Mouse (Mus musculus) spleen, adult 2 months (tissue): ENCODE data around the gene Tbc1d10a. TPM values are rescaled to one million over a fixed set of nuclear protein-coding genes. Genes with fewer than 3 reads are reported as not detected.

Experiments used
- DNase-seq, 2 experiments: peaks; one replicate each; pipeline versions ENCODE4 v3.0.0 to v3.0.0-alpha.2; 2012 to 2021; ENCODE audit warnings: low spot score in 2 of 2, low read depth in 1 of 2
- H3K27ac ChIP-seq: fragments of 200-500 bp; 2 replicates; pipeline ENCODE4 v1.5.1; 2012; ENCODE audit warnings: low read length, inconsistent platforms; ENCODE audit not compliant: insufficient read depth
- H3K27me3 ChIP-seq: fragments of 200-500 bp; 2 replicates; pipeline ENCODE4 v1.6.1; 2012; ENCODE audit warnings: mild to moderate bottlenecking, moderate library complexity, low read length, inconsistent platforms; ENCODE audit not compliant: control insufficient read depth, insufficient read depth
- H3K36me3 ChIP-seq: fragments of 200-500 bp; 2 replicates; pipeline ENCODE4 v1.6.1; 2012; ENCODE audit warnings: mild to moderate bottlenecking, low read length, inconsistent platforms; ENCODE audit not compliant: control insufficient read depth, insufficient read depth
- H3K4me1 ChIP-seq: fragments of 200-500 bp; 2 replicates; pipeline ENCODE4 v1.6.1; 2011; ENCODE audit warnings: inconsistent platforms; ENCODE audit not compliant: control insufficient read depth, insufficient read depth, insufficient read length
- H3K4me3 ChIP-seq: fragments of 200-500 bp; 2 replicates; pipeline ENCODE4 v1.5.1; 2011; ENCODE audit warnings: mild to moderate bottlenecking, inconsistent platforms; ENCODE audit not compliant: insufficient read depth, insufficient read length; ENCODE audit errors: extremely low read depth
- CTCF ChIP-seq: fragments of 200-500 bp; IDR thresholded peaks from 2 replicates; pipeline ENCODE4 v1.5.1; 2011; ENCODE audit warnings: mild to moderate bottlenecking, inconsistent platforms; ENCODE audit not compliant: insufficient read depth, insufficient read length, insufficient replicate concordance; ENCODE audit errors: extremely low read depth
- POLR2A ChIP-seq: fragments of 200-500 bp; IDR thresholded peaks from 2 replicates; pipeline ENCODE4 v1.6.1; 2011; ENCODE audit warnings: low read depth, low read length, inconsistent platforms
- WGBS: fragments of 180-500 bp; shearing (Covaris S2); methylation state at CpG from one replicate; pipeline ENCODE4 v1.1.7; 2018; 5-methylcytosine and 5-hydroxymethylcytosine counted together
- polyA plus RNA-seq: library from polyadenylated mRNA; depleted of rRNA; stranded (reverse); fragments of >200 nt; gene quantifications from 2 replicates; pipeline ENCODE4 v1.2.3, GENCODE M21; 2012

Gene Tbc1d10a
- polyA plus RNA-seq, 1 experiment: 46.7 TPM

DNA sequence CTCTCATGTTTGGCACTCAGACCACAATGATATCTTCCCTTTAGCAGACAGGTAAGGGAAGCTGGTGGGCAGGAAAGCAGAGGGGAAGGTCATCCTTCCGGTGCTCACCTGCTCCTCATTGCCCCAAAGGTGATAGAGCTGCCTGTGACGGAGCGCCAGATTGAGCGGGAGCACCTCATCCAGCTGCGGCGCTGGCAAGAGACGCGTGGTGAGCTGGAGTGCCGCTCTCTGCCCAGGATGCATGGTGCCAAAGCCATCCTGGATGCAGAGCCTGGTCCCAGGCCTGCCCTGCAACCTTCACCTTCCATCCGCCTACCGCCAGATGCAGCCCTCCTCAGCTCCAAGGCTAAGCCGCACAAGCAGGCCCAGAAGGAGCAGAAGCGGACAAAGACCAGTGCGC lies 28.0 kb downstream of the Tbc1d10a start:
- DNase-seq: no peak
- Histone ChIP-seq H3K36me3 (peaks cover 35% of the 10 kb centered on the region), H3K27me3 (no peaks in the 10 kb centered on the region), H3K27ac (no peak overlapping the region), H3K4me3 (no peak overlapping the region), H3K4me1 (peaks cover 5% of the 10 kb centered on the region; the same call in 1 of the 2 replicates)
- TF ChIP-seq CTCF (no peak), POLR2A (no peak)
- 94% methylated on average over 14 of the region's 14 CpGs for WGBS

DNA sequence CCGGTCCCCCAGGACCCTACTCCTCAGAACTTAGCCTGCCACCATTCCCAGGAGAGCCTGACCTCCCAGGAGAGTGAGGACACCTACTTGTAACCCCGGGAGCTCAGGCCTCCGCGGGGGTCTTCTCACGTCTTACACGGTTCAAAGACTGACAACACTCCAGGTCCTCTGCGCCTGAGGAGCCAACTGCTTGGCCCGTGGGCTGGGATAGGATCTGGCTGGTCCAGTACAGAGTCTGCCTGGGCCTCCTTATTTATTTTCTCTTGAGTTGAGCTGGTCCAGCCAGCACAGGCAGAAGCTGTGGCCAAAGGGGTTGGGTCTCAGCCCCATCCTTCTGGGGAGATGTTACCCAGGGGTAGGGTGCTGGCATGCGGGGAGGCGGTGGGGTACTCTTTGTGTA lies 28.5 kb downstream of the Tbc1d10a start:
- 93% methylated on average over 10 of the region's 10 CpGs for WGBS
- H3K36me3 ChIP-seq: peaks cover 35% of the 10 kb centered on the region
- no peak overlapping the region for H3K27ac ChIP-seq
- no peak for DNase-seq
- no peak overlapping the region for H3K4me3 ChIP-seq
- H3K27me3 ChIP-seq: no peaks in the 10 kb centered on the region
- peaks cover 5% of the 10 kb centered on the region; the same call in 1 of the 2 replicates for H3K4me1 ChIP-seq
- TF ChIP-seq CTCF: no peak
- no peak for TF ChIP-seq POLR2A

DNA sequence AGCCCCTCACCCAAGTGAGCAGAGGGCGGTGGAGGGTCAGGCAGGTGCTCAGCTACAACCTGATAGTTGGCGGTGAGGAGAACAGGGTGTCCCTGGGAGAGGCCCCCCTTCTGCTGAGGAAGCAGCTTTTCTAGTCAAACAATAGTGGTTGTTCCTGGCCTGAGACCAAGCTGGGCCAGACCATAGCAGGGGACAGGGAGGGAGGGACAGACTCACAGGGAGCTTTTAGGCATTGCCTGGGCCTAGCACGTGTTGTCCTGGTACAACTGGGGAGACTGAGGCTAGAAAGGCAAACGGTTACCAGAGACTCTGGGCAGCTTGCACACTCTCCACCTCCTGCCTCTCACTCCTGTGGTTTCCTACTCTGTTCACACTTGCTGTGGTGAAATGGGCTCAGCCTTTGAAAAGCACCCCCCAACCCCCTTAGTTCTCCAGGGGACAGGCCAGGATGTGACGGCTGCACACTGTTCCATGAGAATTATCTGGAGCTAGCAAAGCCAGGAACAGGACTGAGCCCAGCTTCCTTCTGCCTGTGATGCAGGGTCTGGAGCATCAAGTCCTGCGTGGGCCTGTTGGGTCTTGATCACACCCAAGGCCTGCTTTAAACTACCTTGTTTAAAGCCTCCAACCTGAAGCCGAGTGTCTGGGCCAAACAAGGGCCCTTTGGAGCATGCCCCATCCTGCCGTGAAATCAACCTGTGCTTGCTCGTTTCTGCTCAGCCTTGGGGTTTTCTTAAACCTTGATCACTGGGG lies 29.8 kb downstream of the Tbc1d10a start:
- 70% methylated on average over 9 of the region's 9 CpGs for WGBS
- TF ChIP-seq POLR2A (no peak), CTCF (no peak)
- Histone ChIP-seq H3K36me3 (peaks cover 30% of the 10 kb centered on the region), H3K4me1 (peaks cover 8% of the 10 kb centered on the region; the same call in 1 of the 2 replicates), H3K27me3 (no peaks in the 10 kb centered on the region), H3K27ac (no peak overlapping the region), H3K4me3 (no peak overlapping the region)
- no peak for DNase-seq

DNA sequence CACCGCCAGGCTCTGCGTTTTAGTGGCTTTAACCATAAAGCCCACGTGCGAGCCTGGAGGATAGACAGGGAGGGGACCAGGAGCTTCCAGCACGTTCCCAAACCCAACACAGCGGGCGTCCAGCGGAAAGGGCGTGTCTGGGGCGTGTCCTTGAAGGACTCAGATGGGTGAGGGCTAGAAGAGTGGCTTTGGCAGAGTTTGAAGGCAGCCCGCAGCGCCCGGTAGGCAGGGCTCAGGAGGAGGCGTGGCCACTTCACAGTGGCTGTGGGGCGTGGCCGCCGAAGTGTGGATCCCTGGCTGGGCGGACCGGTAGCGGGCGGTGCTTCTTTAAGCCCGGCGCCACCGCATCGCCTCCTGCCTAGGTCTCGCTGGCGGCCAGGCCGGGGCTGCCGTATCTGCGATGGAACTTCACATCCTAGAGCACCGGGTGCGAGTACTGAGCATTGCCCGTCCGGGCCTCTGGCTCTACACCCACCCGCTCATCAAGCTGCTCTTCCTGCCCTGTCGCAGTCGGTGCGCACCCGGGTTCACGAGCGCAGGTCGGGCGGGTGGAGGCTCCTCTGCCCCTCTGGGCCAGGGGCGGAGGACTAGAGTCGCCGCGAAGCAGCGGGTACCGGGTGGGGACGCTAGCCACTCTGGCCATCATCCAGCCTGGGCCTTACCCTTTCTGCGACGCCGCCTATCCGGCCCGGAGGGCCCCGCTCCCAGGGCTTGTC lies 31.5 kb downstream of the Tbc1d10a start, which contains the start of gene Castor1:
TSS of gene Castor1 (plus strand) at position 312 of the 716 bp plus-strand sequence.
- no peak for TF ChIP-seq CTCF
- no peak for TF ChIP-seq POLR2A
- Histone ChIP-seq H3K36me3 (peaks cover 21% of the 10 kb centered on the region), H3K27ac (peak within 1 kb of the TSS; percentile 54), H3K4me3 (peak within 1 kb of the TSS; percentile 62), H3K4me1 (peaks cover 8% of the 10 kb centered on the region), H3K27me3 (no peaks in the 10 kb centered on the region)
- WGBS: 4% methylated on average over 56 of the region's 56 CpGs
- peak; percentile 65 to 87 for DNase-seq

DNA sequence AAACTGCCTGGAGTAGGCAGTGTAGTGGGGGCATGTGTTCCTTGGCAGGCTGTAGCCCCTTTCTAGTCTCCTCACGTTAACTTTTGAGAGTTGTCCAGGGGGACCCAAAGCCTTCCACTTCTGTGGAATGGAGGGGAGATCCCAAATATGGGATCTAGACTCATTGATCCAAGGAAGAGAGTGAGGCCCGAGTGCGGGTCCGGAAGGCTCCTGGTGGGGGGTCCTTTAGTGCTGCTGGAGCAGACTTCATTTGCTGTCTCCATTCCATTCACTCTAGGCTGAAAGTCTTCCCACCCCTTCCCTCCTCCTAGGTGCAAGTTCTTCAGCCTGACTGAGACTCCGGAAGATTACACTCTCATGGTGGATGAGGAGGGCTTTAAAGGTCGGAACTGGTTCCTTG lies 32.0 kb downstream of the Tbc1d10a start:
- no peak for DNase-seq
- peaks cover 8% of the 10 kb centered on the region for H3K4me1 ChIP-seq
- peak overlapping the region; percentile 62 for H3K4me3 ChIP-seq
- H3K36me3 ChIP-seq: peaks cover 16% of the 10 kb centered on the region
- H3K27me3 ChIP-seq: no peaks in the 10 kb centered on the region
- TF ChIP-seq POLR2A (no peak), CTCF (no peak)
- 37% methylated on average over 6 of the region's 6 CpGs for WGBS
- H3K27ac ChIP-seq: no peak overlapping the region

DNA sequence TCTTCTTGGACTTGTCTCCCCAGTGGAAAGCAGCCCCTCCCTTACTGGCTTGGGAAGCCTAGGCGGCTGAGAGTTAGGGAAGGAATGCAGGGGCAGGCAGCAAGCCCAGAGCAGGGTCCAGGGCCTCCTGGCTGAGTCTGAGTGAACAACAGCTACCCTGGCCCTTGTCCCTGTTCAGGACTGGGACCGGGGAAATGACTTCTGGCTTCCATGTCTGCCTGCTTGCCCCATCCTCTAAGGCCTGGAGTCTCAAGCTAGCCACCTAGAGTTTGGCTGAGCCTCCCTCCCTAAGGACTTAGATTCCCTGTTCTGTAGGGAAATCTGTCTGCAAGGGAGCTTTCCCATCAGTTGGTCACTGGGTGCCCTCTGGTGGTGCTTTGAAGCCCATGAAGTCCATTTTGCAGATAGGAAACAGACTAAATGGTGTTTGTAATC lies 32.7 kb downstream of the Tbc1d10a start:
- peaks cover 8% of the 10 kb centered on the region for H3K4me1 ChIP-seq
- H3K27me3 ChIP-seq: no peaks in the 10 kb centered on the region
- WGBS: 48% methylated on average over 2 of the region's 2 CpGs
- DNase-seq: peak in 1 of 2 experiments; percentile 59
- peaks cover 10% of the 10 kb centered on the region for H3K36me3 ChIP-seq
- no peak overlapping the region for H3K4me3 ChIP-seq
- no peak overlapping the region for H3K27ac ChIP-seq
- TF ChIP-seq POLR2A (no peak), CTCF (peak; percentile 67; the same call in 1 of the 2 replicates)

DNA sequence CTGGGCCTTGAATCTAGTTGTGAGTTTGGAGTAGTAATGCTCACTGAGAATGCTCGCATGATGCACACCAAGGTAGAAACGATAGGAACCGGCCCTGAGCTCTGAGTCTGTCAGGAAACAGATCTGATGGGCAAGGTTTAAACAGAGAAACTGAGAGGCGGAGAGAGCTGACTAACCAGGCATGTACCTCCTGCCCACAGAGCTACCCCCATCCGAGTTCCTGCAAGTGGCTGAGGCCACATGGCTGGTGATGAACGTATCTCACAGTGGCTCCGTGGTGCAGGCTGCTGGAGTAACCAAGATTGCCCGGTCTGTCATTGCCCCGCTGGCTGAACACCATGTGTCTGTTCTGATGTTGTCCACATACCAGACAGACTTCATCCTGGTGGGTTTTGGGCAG lies 33.3 kb downstream of the Tbc1d10a start:
- Histone ChIP-seq H3K36me3 (peaks cover 4% of the 10 kb centered on the region), H3K27me3 (no peaks in the 10 kb centered on the region), H3K4me1 (peaks cover 8% of the 10 kb centered on the region), H3K27ac (no peak overlapping the region), H3K4me3 (no peak overlapping the region)
- WGBS: 50% methylated on average over 9 of the region's 9 CpGs
- no peak for DNase-seq
- TF ChIP-seq CTCF: no peak
- no peak for TF ChIP-seq POLR2A
